Mouse (Mus musculus) forelimb bud, embryonic 11.5 days (tissue): ENCODE measurements at regions not wholly inside any gene's neighbourhood (a gene's known extent, or its start where the extent isn't known, plus 50 kb on each side); places are given as distances from the start of the nearest gene placed in this dataset.

Experiments
- DNase-seq: peaks from one replicate; pipeline ENCODE4 v3.0.0-alpha.2; 2012; ENCODE audit warnings: low read depth, low spot score

DNA sequence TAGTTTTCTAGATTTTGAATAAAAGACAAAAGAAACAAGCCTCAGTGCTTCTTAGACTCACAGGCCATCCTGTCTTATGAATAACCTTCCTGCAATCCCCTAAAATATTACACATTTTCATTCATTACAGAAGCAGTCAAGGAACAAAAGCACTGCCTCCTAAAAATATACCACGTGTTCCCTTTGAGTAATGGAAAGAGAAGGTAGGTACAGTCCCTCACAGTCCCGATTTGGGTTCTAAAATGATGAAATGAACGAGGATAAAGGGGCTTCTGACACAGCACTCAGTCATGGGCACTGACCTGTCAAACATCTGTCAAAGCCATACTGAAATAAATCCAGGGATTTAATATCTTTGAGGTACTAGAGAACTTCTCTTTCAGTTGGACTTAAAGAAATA lies 159.9 kb downstream of the AW209491 start:
- DNase-seq = no peak

DNA sequence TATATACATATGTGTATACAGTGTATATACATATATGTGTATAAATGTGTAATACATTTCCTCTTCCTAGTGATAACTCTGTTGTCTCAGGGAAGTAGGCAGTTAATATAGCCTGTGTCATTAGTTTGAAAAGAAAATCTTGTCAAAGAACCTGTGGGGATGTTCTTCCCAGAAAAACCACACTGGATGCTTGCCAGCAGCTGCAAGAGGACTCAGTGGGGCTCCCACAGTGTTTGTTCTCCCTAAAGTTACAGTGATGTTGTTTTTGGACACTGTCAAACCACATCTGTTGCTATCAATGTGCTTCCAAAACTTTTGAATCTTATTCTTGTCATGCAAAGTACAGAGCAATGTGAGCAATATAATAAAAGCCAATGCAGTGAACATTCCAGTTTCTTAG lies 170.3 kb downstream of the AW209491 start:
- no peak for DNase-seq

- no peak for DNase-seq
Measured at GRCm38 (mm10) chr13:14801020-14801419, 171.1 kb downstream of the AW209491 start.

- no peak for DNase-seq
Measured at GRCm38 (mm10) chr13:14802391-14802790, 172.4 kb downstream of the AW209491 start.

GRCm38 (mm10) chr13:14835362-14835761 lies 205.4 kb downstream of the AW209491 start:
- DNase-seq = peak; percentile 12
